Mouse (Mus musculus): Measurements from ENCODE around the gene Junb. TPM values are rescaled to one million over a fixed set of nuclear protein-coding genes. Genes with fewer than 3 reads are reported as not detected.

The Junb gene
- polyA plus RNA-seq, 1 experiment = 19.2 TPM

DNA sequence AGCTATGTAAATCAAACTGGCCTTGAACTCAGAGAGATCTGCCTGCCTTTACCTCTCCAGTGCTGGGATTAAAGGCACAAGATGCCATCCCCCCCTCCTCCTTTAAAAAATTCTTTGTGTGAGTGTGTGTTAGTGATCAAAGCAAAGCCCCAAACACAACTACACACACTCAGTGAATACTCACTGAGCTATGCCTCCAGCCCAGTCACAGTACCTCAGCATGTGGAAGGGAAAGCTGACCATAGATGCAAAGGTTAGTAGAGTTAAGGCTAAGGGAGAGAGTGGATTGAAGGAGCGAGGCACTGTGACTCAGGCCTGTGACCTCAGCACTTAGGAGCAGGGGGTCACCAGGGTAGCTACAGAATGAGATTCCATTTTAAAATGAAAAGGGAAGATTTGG lies 5.4 kb downstream of the Junb start:
- TF ChIP-seq CTCF (conservative IDR thresholded peaks at IDR 0.05; ENCODE audit: insufficient read depth, insufficient read length, low read depth, low read length) (no peak), POLR2A (IDR thresholded peaks at IDR 0.05; ENCODE audit: low read depth, low read length) (no peak)
- no peak overlapping the region for H3K27ac ChIP-seq (ENCODE audit: insufficient read depth, low read depth, low read length)
- H3K4me3 ChIP-seq (ENCODE audit: insufficient read depth, low read depth, low read length) = no peak overlapping the region
- H3K4me1 ChIP-seq (ENCODE audit: control insufficient read depth, insufficient read depth, low read length) = peaks cover 22% of the 10 kb centered on the region; the same call in 1 of the 2 replicates
- H3K27me3 ChIP-seq (replicated peaks; ENCODE audit: control insufficient read depth, insufficient read depth, low read length) = no peaks in the 10 kb centered on the region
- 76% methylated on average over 1 of the region's 1 CpGs for WGBS
- no peak for DNase-seq
- H3K36me3 ChIP-seq (ENCODE audit: control insufficient read depth, insufficient read depth, low read length) = no peaks in the 10 kb centered on the region

DNA sequence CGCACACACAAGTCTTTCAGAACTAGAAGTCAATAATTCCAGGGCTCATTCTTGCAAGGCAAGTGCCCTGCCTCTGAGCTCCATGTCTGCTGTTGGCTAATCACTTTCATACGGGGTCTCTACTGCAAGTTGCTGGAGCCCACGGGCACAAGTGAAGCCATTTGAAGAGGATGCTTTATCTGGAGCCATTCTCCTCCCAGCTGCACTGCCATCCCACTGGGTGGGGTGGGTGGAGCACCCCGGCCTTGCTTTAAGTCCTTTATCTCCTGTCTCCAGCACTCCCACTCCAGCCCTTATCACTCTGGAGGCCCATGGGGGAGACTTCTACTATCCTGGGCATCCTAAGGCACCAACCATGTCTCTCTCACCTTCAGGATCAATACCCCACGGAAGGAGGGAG lies 7.6 kb downstream of the Junb start:
- TF ChIP-seq POLR2A (IDR thresholded peaks at IDR 0.05; ENCODE audit: low read depth, low read length) (no peak), CTCF (conservative IDR thresholded peaks at IDR 0.05; ENCODE audit: insufficient read depth, insufficient read length, low read depth, low read length) (no peak)
- Histone ChIP-seq H3K27me3 (replicated peaks; ENCODE audit: control insufficient read depth, insufficient read depth, low read length) (no peaks in the 10 kb centered on the region), H3K36me3 (ENCODE audit: control insufficient read depth, insufficient read depth, low read length) (no peaks in the 10 kb centered on the region), H3K4me1 (ENCODE audit: control insufficient read depth, insufficient read depth, low read length) (peaks cover 26% of the 10 kb centered on the region), H3K27ac (ENCODE audit: insufficient read depth, low read depth, low read length) (no peak overlapping the region), H3K4me3 (ENCODE audit: insufficient read depth, low read depth, low read length) (0 out of 2 replicates have a peak overlapping the region, but pooled peaks have one; percentile 88)
- DNase-seq = no peak
- 73% methylated on average over 5 of the region's 5 CpGs for WGBS

DNA sequence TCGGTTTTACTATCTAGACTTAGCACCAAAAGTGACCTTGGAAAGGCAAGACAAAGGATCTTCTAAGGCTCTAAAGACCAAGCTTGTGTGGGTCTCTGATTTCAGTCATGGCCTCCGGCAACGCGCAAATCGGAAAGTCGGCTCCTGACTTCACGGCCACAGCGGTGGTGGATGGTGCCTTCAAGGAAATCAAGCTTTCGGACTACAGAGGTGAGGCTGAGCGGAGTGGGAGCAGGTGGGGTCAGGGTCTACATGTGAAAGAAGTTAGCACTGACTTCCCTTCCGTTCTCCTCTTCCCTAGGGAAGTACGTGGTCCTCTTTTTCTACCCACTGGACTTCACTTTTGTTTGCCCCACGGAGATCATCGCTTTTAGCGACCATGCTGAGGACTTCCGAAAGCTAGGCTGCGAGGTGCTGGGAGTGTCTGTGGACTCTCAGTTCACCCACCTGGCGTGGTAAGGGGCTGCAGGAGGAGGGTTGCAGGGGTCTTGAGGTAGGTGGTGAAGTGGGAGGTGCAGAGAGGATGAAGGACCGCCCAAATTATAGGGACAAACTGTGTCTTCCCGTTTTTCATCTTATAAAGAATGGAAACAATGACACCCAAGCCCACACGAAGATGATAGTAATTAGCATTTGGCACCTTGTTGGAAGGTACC lies 8.3 kb downstream of the Junb start:
- peaks cover 21% of the 10 kb centered on the region for H3K4me1 ChIP-seq (ENCODE audit: control insufficient read depth, insufficient read depth, low read length)
- H3K36me3 ChIP-seq (ENCODE audit: control insufficient read depth, insufficient read depth, low read length) = no peaks in the 10 kb centered on the region
- no peaks in the 10 kb centered on the region for H3K27me3 ChIP-seq (replicated peaks; ENCODE audit: control insufficient read depth, insufficient read depth, low read length)
- H3K4me3 ChIP-seq (ENCODE audit: insufficient read depth, low read depth, low read length) = peak overlapping the region; percentile 88
- TF ChIP-seq POLR2A (IDR thresholded peaks at IDR 0.05; ENCODE audit: low read depth, low read length) (no peak), CTCF (conservative IDR thresholded peaks at IDR 0.05; ENCODE audit: insufficient read depth, insufficient read length, low read depth, low read length) (no peak)
- 6% methylated on average over 21 of the region's 21 CpGs for WGBS
- DNase-seq = no peak
- H3K27ac ChIP-seq (ENCODE audit: insufficient read depth, low read depth, low read length) = peak overlapping the region; percentile 82

DNA sequence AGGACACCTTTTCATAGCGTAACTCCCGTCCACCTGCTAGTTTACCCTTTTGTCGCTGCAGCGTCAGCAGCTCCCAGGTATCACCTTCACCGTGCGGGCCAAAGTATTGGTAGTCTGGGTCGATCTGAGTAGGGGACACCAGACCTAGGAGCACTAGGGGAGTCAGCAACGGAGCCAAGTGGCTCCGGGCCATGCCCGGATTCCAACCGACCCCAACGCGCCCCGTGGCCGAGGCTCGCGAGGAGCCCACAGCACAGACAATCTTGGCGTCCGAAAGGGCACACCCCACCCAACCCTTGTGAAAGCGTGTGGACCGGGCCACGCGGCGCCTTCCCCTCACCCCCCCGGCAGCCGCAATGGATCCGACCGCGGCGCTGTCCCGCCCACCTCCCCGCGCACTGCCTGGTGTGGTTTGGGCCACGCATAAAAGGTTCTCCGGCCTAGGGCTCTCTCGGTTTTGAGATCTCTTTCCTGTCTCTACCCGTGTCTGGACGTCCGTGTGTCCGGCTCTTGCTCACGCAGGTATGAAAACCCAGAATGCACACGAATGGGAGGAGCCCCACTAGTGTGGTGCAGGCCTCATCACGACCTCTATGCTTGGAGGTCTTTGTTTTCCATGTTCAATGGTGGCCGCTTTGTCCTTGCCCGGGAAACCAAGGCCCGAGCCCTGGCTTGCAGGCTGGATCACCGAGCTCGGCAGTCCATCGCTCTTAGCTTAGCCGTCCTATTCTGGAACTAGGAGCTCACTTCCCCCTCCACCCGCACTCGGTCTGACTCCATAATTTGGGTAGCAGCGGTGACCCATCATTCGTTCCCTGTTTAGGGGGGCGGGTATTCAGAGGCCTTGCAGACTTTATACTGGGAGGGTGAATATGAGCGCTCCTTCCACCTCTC lies 9.0 kb downstream of the Junb start, which contains the start of the genes Gm49661, Prdx2 and Rnaseh2a:
Gm49661 (minus strand) TSS at position 193 of the 894 bp plus-strand sequence.
Prdx2 (plus strand) TSS at position 347 of the 894 bp plus-strand sequence.
Rnaseh2a (minus strand) TSS at position 527 of the 894 bp plus-strand sequence.
- DNase-seq = peak; percentile 87
- no peaks in the 10 kb centered on the region for H3K27me3 ChIP-seq (replicated peaks; ENCODE audit: control insufficient read depth, insufficient read depth, low read length)
- H3K36me3 ChIP-seq (ENCODE audit: control insufficient read depth, insufficient read depth, low read length) = no peaks in the 10 kb centered on the region
- peaks cover 20% of the 10 kb centered on the region for H3K4me1 ChIP-seq (ENCODE audit: control insufficient read depth, insufficient read depth, low read length)
- peak; percentile 60 for TF ChIP-seq POLR2A (IDR thresholded peaks at IDR 0.05; ENCODE audit: low read depth, low read length)
- no peak for TF ChIP-seq CTCF (conservative IDR thresholded peaks at IDR 0.05; ENCODE audit: insufficient read depth, insufficient read length, low read depth, low read length)
- H3K27ac ChIP-seq (ENCODE audit: insufficient read depth, low read depth, low read length) = peak within 1 kb of the TSS; percentile 82
- peak within 1 kb of the TSS; percentile 88 for H3K4me3 ChIP-seq (ENCODE audit: insufficient read depth, low read depth, low read length)
- WGBS = under 1% methylated on average over 56 of the region's 56 CpGs

DNA sequence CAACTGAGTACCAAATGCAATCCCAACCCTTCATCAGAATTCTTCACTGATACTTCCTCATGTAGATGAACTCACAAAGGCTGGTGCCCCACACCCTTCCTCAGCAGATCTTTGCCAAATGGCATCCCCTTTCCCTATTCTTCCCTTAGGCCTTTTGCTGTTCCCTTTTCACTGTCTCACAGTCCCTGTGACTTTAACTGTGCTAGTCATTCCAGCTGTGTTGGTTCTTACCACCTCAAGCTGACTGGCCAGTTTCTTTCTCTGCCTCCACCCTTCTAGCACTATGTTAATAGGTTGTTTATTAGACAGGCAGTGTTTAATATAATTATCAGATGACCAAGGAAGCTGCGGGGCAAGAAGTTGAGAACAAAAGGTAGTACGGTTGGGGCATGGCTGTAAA lies 9.9 kb downstream of the Junb start:
- peak; percentile 67 for DNase-seq
- H3K27ac ChIP-seq (ENCODE audit: insufficient read depth, low read depth, low read length) = peak overlapping the region; percentile 55
- TF ChIP-seq POLR2A (IDR thresholded peaks at IDR 0.05; ENCODE audit: low read depth, low read length) (no peak), CTCF (conservative IDR thresholded peaks at IDR 0.05; ENCODE audit: insufficient read depth, insufficient read length, low read depth, low read length) (no peak)

DNA sequence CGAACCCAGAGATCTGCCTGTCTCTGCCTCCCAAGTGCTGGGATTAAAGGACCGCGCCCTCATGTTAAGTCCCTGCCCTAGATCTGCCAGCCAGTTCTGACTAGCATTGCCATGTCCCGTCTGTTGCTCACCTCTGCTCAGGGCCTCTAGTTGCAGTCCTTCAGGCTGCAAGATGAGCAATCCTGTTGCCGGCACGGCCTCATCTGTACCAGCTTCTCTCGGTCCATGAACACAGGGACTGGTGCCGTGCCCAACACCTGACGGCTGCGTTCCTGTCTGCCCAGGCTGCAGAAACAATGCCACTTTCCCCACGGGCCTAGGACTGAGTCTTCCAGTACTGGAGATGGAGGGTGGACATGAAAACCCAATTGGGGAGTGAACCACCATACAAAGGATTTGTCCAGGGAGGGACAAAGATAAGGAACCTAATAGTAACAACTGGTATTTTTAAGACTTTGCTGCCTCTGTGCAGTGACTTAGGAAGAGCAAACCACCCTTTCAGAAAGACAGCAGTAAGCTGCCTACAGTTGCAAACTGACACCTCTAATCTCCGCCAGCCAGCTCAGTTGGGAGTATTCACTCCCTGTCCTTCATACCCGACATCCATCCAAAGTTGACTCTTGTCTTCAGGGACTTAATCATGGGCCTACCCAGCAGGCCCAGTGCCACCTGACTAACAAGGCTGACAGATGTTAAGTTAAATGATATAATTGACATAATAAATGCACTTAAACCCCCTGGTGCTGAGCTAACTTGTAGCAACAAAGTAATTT lies 10.8 kb downstream of the Junb start:
- H3K36me3 ChIP-seq (ENCODE audit: control insufficient read depth, insufficient read depth, low read length) = no peaks in the 10 kb centered on the region
- H3K27me3 ChIP-seq (replicated peaks; ENCODE audit: control insufficient read depth, insufficient read depth, low read length) = no peaks in the 10 kb centered on the region
- no peak overlapping the region for H3K27ac ChIP-seq (ENCODE audit: insufficient read depth, low read depth, low read length)
- TF ChIP-seq CTCF (conservative IDR thresholded peaks at IDR 0.05; ENCODE audit: insufficient read depth, insufficient read length, low read depth, low read length) (no peak), POLR2A (IDR thresholded peaks at IDR 0.05; ENCODE audit: low read depth, low read length) (no peak)
- no peak for DNase-seq
- no peak overlapping the region for H3K4me3 ChIP-seq (ENCODE audit: insufficient read depth, low read depth, low read length)
- WGBS = 91% methylated on average over 13 of the region's 13 CpGs
- H3K4me1 ChIP-seq (ENCODE audit: control insufficient read depth, insufficient read depth, low read length) = peaks cover 18% of the 10 kb centered on the region

More for the DNA sequence above, 9.9 kb downstream of the Junb start:
- Histone ChIP-seq H3K27me3 (replicated peaks; ENCODE audit: control insufficient read depth, insufficient read depth, low read length) (no peaks in the 10 kb centered on the region), H3K4me3 (ENCODE audit: insufficient read depth, low read depth, low read length) (peak overlapping the region; percentile 88; the same call in 1 of the 2 replicates), H3K4me1 (ENCODE audit: control insufficient read depth, insufficient read depth, low read length) (peaks cover 18% of the 10 kb centered on the region), H3K36me3 (ENCODE audit: control insufficient read depth, insufficient read depth, low read length) (no peaks in the 10 kb centered on the region)
- 8% methylated on average over 2 of the region's 2 CpGs for WGBS
